Mouse (Mus musculus): ENCODE measurements around the gene Igsf11. TPM values are rescaled to one million over a fixed set of nuclear protein-coding genes. Genes with fewer than 3 reads are reported as not detected.

The Igsf11 gene
- total RNA-seq, 1 experiment = 5.0 TPM

DNA sequence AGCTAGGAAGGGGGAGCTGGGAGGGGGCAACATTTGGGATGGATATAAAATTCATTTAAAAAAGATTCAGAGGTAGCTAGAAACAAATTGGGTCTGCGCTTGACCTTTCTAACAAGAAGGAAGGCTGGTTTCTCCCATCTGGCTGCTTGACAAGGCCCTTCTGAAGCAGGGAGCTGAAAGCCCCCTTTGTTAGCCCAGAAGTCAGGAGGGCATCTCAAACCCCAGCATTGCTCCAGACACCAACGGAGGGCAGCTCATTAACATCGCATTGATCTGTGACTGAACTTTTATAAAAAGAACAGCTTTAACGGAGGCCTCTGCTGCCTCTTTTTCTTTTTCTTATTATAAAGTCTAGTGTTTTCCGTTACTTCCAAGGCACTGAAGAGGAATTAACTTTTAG, 151.9 kb downstream of the Igsf11 start:
- DNase-seq (ENCODE audit: low read depth, low spot score) = no peak
- no peak overlapping the region for H3K4me3 ChIP-seq (ENCODE audit: insufficient read depth in 1 of 2, low read depth in 1 of 2, low read length in 2 of 2, poor library complexity in 1 of 2, severe bottlenecking in 1 of 2)
- no peak overlapping the region for H3K27ac ChIP-seq (ENCODE audit: insufficient read depth, low read depth, low read length, poor library complexity, severe bottlenecking)
- no peaks in the 10 kb centered on the region for H3K9me3 ChIP-seq (ENCODE audit: control insufficient read depth, insufficient read depth, low read depth, low read length)
- TF ChIP-seq MAFK (IDR thresholded peaks at IDR 0.05; ENCODE audit: insufficient read depth, low read depth, low read length) (no peak), ZNF384 (IDR thresholded peaks at IDR 0.05; ENCODE audit: low read depth, low read length) (no peak), CHD2 (IDR thresholded peaks at IDR 0.05; ENCODE audit: low read depth, low read length) (no peak), ZC3H11A (IDR thresholded peaks at IDR 0.05; ENCODE audit: borderline replicate concordance, low read depth, low read length) (no peak), HCFC1 (IDR thresholded peaks at IDR 0.05; ENCODE audit: borderline replicate concordance, insufficient read depth, low read length) (no peak)
- no peak overlapping the region for H3K9ac ChIP-seq (ENCODE audit: insufficient read depth, low read depth, low read length, poor library complexity, severe bottlenecking)
- in situ Hi-C loops (cut with MboI; ENCODE audit: low sequenced_read_pairs in 2 of 2, unreplicated experiment in 2 of 2) = no loop called here
- no peaks in the 10 kb centered on the region for H3K36me3 ChIP-seq (ENCODE audit: control insufficient read depth, insufficient read depth, low read length, poor library complexity, severe bottlenecking)
- peaks cover 0 to 4% of the 10 kb centered on the region in 2 experiments; a peak in 1 of 4 replicates for H3K4me1 ChIP-seq (ENCODE audit: control insufficient read depth in 2 of 2, insufficient read depth in 2 of 2, low read length in 2 of 2, poor library complexity in 1 of 2)

DNA sequence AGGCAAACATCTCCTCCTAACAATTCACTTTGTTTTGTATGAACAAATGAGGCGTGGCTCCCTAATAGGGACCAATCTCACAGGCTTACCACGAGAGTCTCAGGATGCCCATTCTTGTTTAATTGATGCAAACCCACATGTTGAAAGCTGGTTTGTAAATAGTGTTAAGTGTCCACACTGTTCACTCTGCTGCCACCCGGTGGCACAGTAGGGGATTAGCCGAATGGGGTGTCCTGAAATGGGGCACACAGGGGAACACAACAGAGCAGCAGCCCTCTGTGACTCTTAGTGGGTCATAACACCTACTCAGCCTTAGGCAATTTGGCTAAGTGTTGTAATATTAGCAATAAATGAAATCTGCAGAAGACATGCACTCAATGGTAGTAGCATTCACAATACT, 156.4 kb downstream of the Igsf11 start:
- in situ Hi-C loops (cut with MboI; ENCODE audit: low sequenced_read_pairs in 2 of 2, unreplicated experiment in 2 of 2) = no loop called here
- H3K4me1 ChIP-seq (ENCODE audit: control insufficient read depth in 2 of 2, insufficient read depth in 2 of 2, low read length in 2 of 2, poor library complexity in 1 of 2) = peaks cover 0 to 4% of the 10 kb centered on the region in 2 experiments; a peak in 1 of 4 replicates
- H3K36me3 ChIP-seq (ENCODE audit: control insufficient read depth, insufficient read depth, low read length, poor library complexity, severe bottlenecking) = no peaks in the 10 kb centered on the region
- DNase-seq (ENCODE audit: low read depth, low spot score) = no peak
- no peak overlapping the region for H3K4me3 ChIP-seq (ENCODE audit: insufficient read depth in 1 of 2, low read depth in 1 of 2, low read length in 2 of 2, poor library complexity in 1 of 2, severe bottlenecking in 1 of 2)
- H3K9ac ChIP-seq (ENCODE audit: insufficient read depth, low read depth, low read length, poor library complexity, severe bottlenecking) = no peak overlapping the region
- no peak overlapping the region for H3K27ac ChIP-seq (ENCODE audit: insufficient read depth, low read depth, low read length, poor library complexity, severe bottlenecking)
- H3K9me3 ChIP-seq (ENCODE audit: control insufficient read depth, insufficient read depth, low read depth, low read length) = no peaks in the 10 kb centered on the region
- TF ChIP-seq MAFK (IDR thresholded peaks at IDR 0.05; ENCODE audit: insufficient read depth, low read depth, low read length) (no peak), CHD2 (IDR thresholded peaks at IDR 0.05; ENCODE audit: low read depth, low read length) (no peak), ZC3H11A (IDR thresholded peaks at IDR 0.05; ENCODE audit: borderline replicate concordance, low read depth, low read length) (peak; percentile 33; the same call in 1 of the 2 replicates), HCFC1 (IDR thresholded peaks at IDR 0.05; ENCODE audit: borderline replicate concordance, insufficient read depth, low read length) (no peak), ZNF384 (IDR thresholded peaks at IDR 0.05; ENCODE audit: low read depth, low read length) (no peak)

DNA sequence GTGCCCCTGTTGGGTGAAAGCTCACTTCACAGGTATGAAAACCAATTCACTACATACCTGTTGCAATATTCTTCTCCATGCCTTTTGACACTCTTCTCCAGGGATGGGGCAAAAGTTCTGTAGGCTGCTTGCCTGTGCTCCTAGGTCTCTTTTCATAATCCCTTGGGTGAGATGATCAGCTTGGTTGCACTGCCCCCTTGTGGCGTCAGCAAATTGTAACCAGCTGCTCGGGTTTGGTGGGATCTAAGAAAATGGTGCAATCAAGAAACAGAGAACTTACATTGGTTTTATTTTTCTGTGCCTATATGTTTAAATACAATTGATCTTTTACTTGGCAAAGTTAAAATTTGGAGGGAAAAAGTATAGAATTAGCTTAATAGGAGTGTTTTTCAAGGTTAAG, 160.5 kb downstream of the Igsf11 start:
- in situ Hi-C loops (cut with MboI; ENCODE audit: low sequenced_read_pairs in 2 of 2, unreplicated experiment in 2 of 2) = loop anchor here (5.0 to 25.0 kb wide), 4 partner anchors 196 to 716 kb away; partner anchors contain the start of genes Cox17 (in 1 of the 2), Gm21987 (in 1 of the 2) and Maats1 (in 1 of the 2)
- Histone ChIP-seq H3K9ac (ENCODE audit: insufficient read depth, low read depth, low read length, poor library complexity, severe bottlenecking) (no peak overlapping the region), H3K27ac (ENCODE audit: insufficient read depth, low read depth, low read length, poor library complexity, severe bottlenecking) (no peak overlapping the region), H3K36me3 (ENCODE audit: control insufficient read depth, insufficient read depth, low read length, poor library complexity, severe bottlenecking) (no peaks in the 10 kb centered on the region), H3K4me1 (ENCODE audit: control insufficient read depth in 2 of 2, insufficient read depth in 2 of 2, low read length in 2 of 2, poor library complexity in 1 of 2) (peaks cover 0 to 2% of the 10 kb centered on the region in 2 experiments; a peak in 1 of 4 replicates), H3K9me3 (ENCODE audit: control insufficient read depth, insufficient read depth, low read depth, low read length) (no peaks in the 10 kb centered on the region), H3K4me3 (ENCODE audit: insufficient read depth in 1 of 2, low read depth in 1 of 2, low read length in 2 of 2, poor library complexity in 1 of 2, severe bottlenecking in 1 of 2) (no peak overlapping the region)
- DNase-seq (ENCODE audit: low read depth, low spot score) = peak; percentile 50
- TF ChIP-seq CHD2 (IDR thresholded peaks at IDR 0.05; ENCODE audit: low read depth, low read length) = no peak
- peak; percentile 77 for TF ChIP-seq ZC3H11A (IDR thresholded peaks at IDR 0.05; ENCODE audit: borderline replicate concordance, low read depth, low read length)
- TF ChIP-seq ZNF384 (IDR thresholded peaks at IDR 0.05; ENCODE audit: low read depth, low read length) = 0 out of 2 replicates have a peak, but pooled peaks have one; percentile 13

DNA sequence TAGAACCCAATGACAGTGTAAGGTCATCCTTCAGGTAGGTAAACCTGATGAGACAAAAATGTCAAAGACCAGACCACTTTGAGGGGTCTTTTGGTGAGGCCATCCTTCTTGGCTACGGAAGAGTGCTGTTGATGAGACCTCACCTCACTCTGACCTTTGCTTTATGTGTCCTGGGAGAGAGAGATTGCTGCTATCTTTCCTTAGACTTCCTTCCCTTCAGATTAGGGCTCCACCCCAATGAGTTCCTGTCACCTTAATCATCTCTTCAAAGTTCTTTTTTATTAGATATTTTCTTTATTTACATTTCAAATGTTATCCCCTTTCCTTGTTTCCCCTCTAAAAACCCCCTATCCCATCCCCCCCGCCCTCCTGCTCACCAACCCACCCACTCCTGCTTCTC, 161.3 kb downstream of the Igsf11 start:
- DNase-seq (ENCODE audit: low read depth, low spot score) = no peak
- TF ChIP-seq ZC3H11A (IDR thresholded peaks at IDR 0.05; ENCODE audit: borderline replicate concordance, low read depth, low read length) (no peak), ZNF384 (IDR thresholded peaks at IDR 0.05; ENCODE audit: low read depth, low read length) (no peak), CHD2 (IDR thresholded peaks at IDR 0.05; ENCODE audit: low read depth, low read length) (no peak), HCFC1 (IDR thresholded peaks at IDR 0.05; ENCODE audit: borderline replicate concordance, insufficient read depth, low read length) (no peak), MAFK (IDR thresholded peaks at IDR 0.05; ENCODE audit: insufficient read depth, low read depth, low read length) (no peak)
- no peak overlapping the region for H3K4me3 ChIP-seq (ENCODE audit: insufficient read depth in 1 of 2, low read depth in 1 of 2, low read length in 2 of 2, poor library complexity in 1 of 2, severe bottlenecking in 1 of 2)
- peaks cover 0 to 2% of the 10 kb centered on the region in 2 experiments; a peak in 1 of 4 replicates for H3K4me1 ChIP-seq (ENCODE audit: control insufficient read depth in 2 of 2, insufficient read depth in 2 of 2, low read length in 2 of 2, poor library complexity in 1 of 2)
- no peak overlapping the region for H3K27ac ChIP-seq (ENCODE audit: insufficient read depth, low read depth, low read length, poor library complexity, severe bottlenecking)
- H3K9ac ChIP-seq (ENCODE audit: insufficient read depth, low read depth, low read length, poor library complexity, severe bottlenecking) = no peak overlapping the region
- in situ Hi-C loops (cut with MboI; ENCODE audit: low sequenced_read_pairs in 2 of 2, unreplicated experiment in 2 of 2) = loop anchor here (5.0 to 25.0 kb wide), 4 partner anchors 196 to 716 kb away; partner anchors contain the start of genes Cox17 (in 1 of the 2), Gm21987 (in 1 of the 2) and Maats1 (in 1 of the 2)
- no peaks in the 10 kb centered on the region for H3K9me3 ChIP-seq (ENCODE audit: control insufficient read depth, insufficient read depth, low read depth, low read length)
- H3K36me3 ChIP-seq (ENCODE audit: control insufficient read depth, insufficient read depth, low read length, poor library complexity, severe bottlenecking) = no peaks in the 10 kb centered on the region
